Mouse (Mus musculus) CH12.LX (cell line): ENCODE data around the gene Gria2. TPM values are rescaled to one million over a fixed set of nuclear protein-coding genes. Genes with fewer than 3 reads are reported as not detected.
A peak's percentile ranks its signal among the peaks of the same experiment; 100 is the strongest.

Experiments
- DNase-seq: peaks from one replicate; pipeline ENCODE4 v3.0.0-alpha.2; 2013; ENCODE audit errors: extremely low read depth
- H3K27ac ChIP-seq: 2 replicates; pipeline ENCODE4 v1.5.1; 2012; ENCODE audit warnings: low read depth, mild to moderate bottlenecking, control low read depth, moderate library complexity; ENCODE audit not compliant: insufficient read depth
- H3K27me3 ChIP-seq: replicated peaks from 2 replicates; pipeline ENCODE3; 2012; ENCODE audit warnings: inconsistent platforms
- H3K36me3 ChIP-seq, 2 experiments: replicated peaks in 1 of 2; 2 replicates each; pipeline versions ENCODE3 to v1.6.1; 2012; ENCODE audit warnings: inconsistent platforms in 1 of 2, low read length in 1 of 2, mild to moderate bottlenecking in 1 of 2, mixed read lengths in 1 of 2, moderate library complexity in 1 of 2; ENCODE audit not compliant: control insufficient read depth in 1 of 2, insufficient read depth in 1 of 2
- H3K4me1 ChIP-seq, 2 experiments: 2 replicates each; pipeline ENCODE4 v1.6.1; 2012; ENCODE audit warnings: inconsistent platforms in 1 of 2, moderate library complexity in 1 of 2; ENCODE audit not compliant: insufficient read depth in 2 of 2, control insufficient read depth in 1 of 2
- H3K4me2 ChIP-seq: 2 replicates; pipeline ENCODE4 v1.6.1; 2012; ENCODE audit warnings: low read depth, mild to moderate bottlenecking, control low read depth; ENCODE audit not compliant: poor library complexity, insufficient read depth, severe bottlenecking
- H3K4me3 ChIP-seq, 3 experiments: fragments of 150-350 bp in 1 of 3; sonication (generic) in 1 of 3; replicated peaks in 1 of 3; 2 replicates each; pipeline versions ENCODE3 to v1.5.1; 2011 to 2012; ENCODE audit warnings: low read depth in 2 of 3, low read length in 2 of 3, mild to moderate bottlenecking in 2 of 3, moderate library complexity in 2 of 3, control low read depth in 1 of 3, improper control_type of control experiment in 1 of 3, inconsistent platforms in 1 of 3, mixed read lengths in 1 of 3; ENCODE audit not compliant: poor library complexity in 1 of 3
- H3K79me2 ChIP-seq: replicated peaks from 2 replicates; pipeline ENCODE4 v1.6.1; 2012; ENCODE audit warnings: mild to moderate bottlenecking, moderate library complexity; ENCODE audit not compliant: control insufficient read depth, poor library complexity, insufficient read depth, severe bottlenecking; ENCODE audit errors: extremely low read depth
- H3K9ac ChIP-seq: 2 replicates; pipeline ENCODE4 v1.6.1; 2012; ENCODE audit warnings: low read depth, mild to moderate bottlenecking, control low read depth, moderate library complexity; ENCODE audit not compliant: insufficient read depth
- H3K9me3 ChIP-seq: replicated peaks from 2 replicates; pipeline ENCODE3; 2012; ENCODE audit warnings: low read length, inconsistent platforms, mixed read lengths
- CTCF ChIP-seq, 2 experiments: IDR thresholded peaks in 1 of 2; conservative IDR thresholded peaks in 1 of 2; 2 replicates each; pipeline ENCODE4 v1.5.1; 2011 to 2012; ENCODE audit warnings: low read depth in 2 of 2, low read length in 2 of 2, improper control_type of control experiment in 1 of 2, inconsistent platforms in 1 of 2, mild to moderate bottlenecking in 1 of 2, moderate library complexity in 1 of 2
- EP300 ChIP-seq: IDR thresholded peaks from 2 replicates; pipeline ENCODE4 v1.6.1; 2011; ENCODE audit warnings: low read length, improper control_type of control experiment
- HCFC1 ChIP-seq: IDR thresholded peaks from 2 replicates; pipeline ENCODE4 v1.6.1; 2012; ENCODE audit warnings: low read depth, mild to moderate bottlenecking, inconsistent platforms, low read length, improper control_type of control experiment
- JUN ChIP-seq: IDR thresholded peaks from 2 replicates; pipeline ENCODE4 v1.6.1; 2011; ENCODE audit warnings: low read depth, mild to moderate bottlenecking, low read length, improper control_type of control experiment, moderate library complexity; ENCODE audit not compliant: insufficient read depth
- JUND ChIP-seq: conservative IDR thresholded peaks from 2 replicates; pipeline ENCODE4 v1.6.1; 2011; ENCODE audit warnings: low read depth, low read length, improper control_type of control experiment
- MAFK ChIP-seq: IDR thresholded peaks from 2 replicates; pipeline ENCODE4 v1.6.1; 2011; ENCODE audit warnings: low read length, improper control_type of control experiment; ENCODE audit not compliant: insufficient replicate concordance
- MAX ChIP-seq: IDR thresholded peaks from 2 replicates; pipeline ENCODE4 v1.6.1; 2011; ENCODE audit warnings: low read length, improper control_type of control experiment
- MAZ ChIP-seq: IDR thresholded peaks from 2 replicates; pipeline ENCODE4 v1.6.1; 2012; ENCODE audit warnings: low read depth, mild to moderate bottlenecking, inconsistent platforms, low read length, improper control_type of control experiment, moderate library complexity
- MXI1 ChIP-seq: IDR thresholded peaks from 2 replicates; pipeline ENCODE4 v1.6.1; 2011; ENCODE audit warnings: mild to moderate bottlenecking, low read depth, low read length, improper control_type of control experiment
- NELFE ChIP-seq: IDR thresholded peaks from 2 replicates; pipeline ENCODE4 v1.6.1; 2011; ENCODE audit warnings: low read depth, low read length, improper control_type of control experiment
- POLR2A ChIP-seq: IDR thresholded peaks from 2 replicates; pipeline ENCODE4 v1.6.1; 2011; ENCODE audit warnings: low read depth, mild to moderate bottlenecking, improper control_type of control experiment, low read length
- POLR2AphosphoS2 ChIP-seq: IDR thresholded peaks from 2 replicates; pipeline ENCODE4 v1.6.1; 2011; ENCODE audit warnings: low read depth, low read length, improper control_type of control experiment
- RCOR1 ChIP-seq: conservative IDR thresholded peaks from 2 replicates; pipeline ENCODE4 v1.6.1; 2012; ENCODE audit warnings: low read depth, mild to moderate bottlenecking, inconsistent platforms, low read length, improper control_type of control experiment
- SMC3 ChIP-seq: IDR thresholded peaks from 2 replicates; pipeline ENCODE4 v1.6.1; 2011; ENCODE audit warnings: low read depth, low read length, improper control_type of control experiment
- TBP ChIP-seq: conservative IDR thresholded peaks from 2 replicates; pipeline ENCODE4 v1.6.1; 2011; ENCODE audit warnings: low read depth, low read length, improper control_type of control experiment
- TCF12 ChIP-seq: IDR thresholded peaks from 2 replicates; pipeline ENCODE4 v1.6.1; 2014; ENCODE audit warnings: low read depth, mild to moderate bottlenecking, inconsistent platforms, low read length, improper control_type of control experiment
- UBTF ChIP-seq: IDR thresholded peaks from 2 replicates; pipeline ENCODE4 v1.6.1; 2012; ENCODE audit warnings: low read depth, mild to moderate bottlenecking, inconsistent platforms, low read length, improper control_type of control experiment, moderate library complexity
- USF1 ChIP-seq: IDR thresholded peaks from 2 replicates; pipeline ENCODE4 v1.6.1; 2014; ENCODE audit warnings: low read depth, mild to moderate bottlenecking, inconsistent platforms, low read length, improper control_type of control experiment
- USF2 ChIP-seq: conservative IDR thresholded peaks from 2 replicates; pipeline ENCODE4 v1.6.1; 2011; ENCODE audit warnings: low read depth, low read length, improper control_type of control experiment
- ZC3H11A ChIP-seq: IDR thresholded peaks from 2 replicates; pipeline ENCODE4 v1.6.1; 2012; ENCODE audit warnings: low read depth, mild to moderate bottlenecking, inconsistent platforms, low read length, improper control_type of control experiment
- ZNF384 ChIP-seq: IDR thresholded peaks from 2 replicates; pipeline ENCODE4 v1.6.1; 2012; ENCODE audit warnings: low read depth, low read length, improper control_type of control experiment, inconsistent platforms
- dilution Hi-C: fragments of 300-500 bp; cut with MboI; formaldehyde crosslinking; loops from 2 replicates; pipeline ENCODE4 v1.14.3; 2020; ENCODE audit warnings: low sequenced_read_pairs; ENCODE audit not compliant: extremely low pct_unique_long_range_greater_than_20kb, extremely low pct_ligation_motif_present
- in situ Hi-C: fragments of 300-500 bp; cut with MboI; formaldehyde crosslinking; loops from 3 replicates; pipeline ENCODE4 v1.14.3; 2019; ENCODE audit warnings: low sequenced_read_pairs, low pct_ligation_motif_present, low pct_unique_long_range_greater_than_20kb, mixed read lengths
- polyA plus RNA-seq: library from polyadenylated mRNA; unstranded; fragments of >175 nt; gene quantifications from 2 replicates; pipeline ENCODE4 v1.2.1, GENCODE M21; 2012; ENCODE audit warnings: low read depth; ENCODE audit not compliant: insufficient read length
- total RNA-seq, 2 experiments: library from RNA; depleted of rRNA; stranded (reverse); fragments of 300-350 nt in 1 of 2; fragments of >200 nt in 1 of 2; gene quantifications; 2 replicates each; pipeline ENCODE4 v1.2.3; 2012 to 2014

Gria2 gene
- total and polyA plus RNA-seq, 3 experiments, result not detected

- H3K27me3 ChIP-seq, result no peaks in the 10 kb centered on the region
- TF ChIP-seq USF2 (no peak), JUND (no peak), TCF12 (no peak), POLR2A (no peak), TBP (no peak)
- TF ChIP-seq, all 38 proteins: peak for 0
- H3K9me3 ChIP-seq, result no peaks in the 10 kb centered on the region
- dilution Hi-C loops, result no loop called here
- no peaks in the 10 kb centered on the region for H3K36me3 ChIP-seq
- peaks cover 0 to 12% of the 10 kb centered on the region in 2 experiments; a peak in 2 of 4 replicates for H3K4me1 ChIP-seq
- no peak overlapping the region for H3K27ac ChIP-seq
- in situ Hi-C loops, result no loop called here
- H3K4me3 ChIP-seq, result no peak overlapping the region
- no peak overlapping the region for H3K4me2 ChIP-seq
- H3K79me2 ChIP-seq, result no peaks in the 10 kb centered on the region
- no peak overlapping the region for H3K9ac ChIP-seq
- no peak for DNase-seq
These were observed 11.1 kb upstream of the Gria2 start for GRCm38 (mm10) chr3:80813734-80814133.

DNA sequence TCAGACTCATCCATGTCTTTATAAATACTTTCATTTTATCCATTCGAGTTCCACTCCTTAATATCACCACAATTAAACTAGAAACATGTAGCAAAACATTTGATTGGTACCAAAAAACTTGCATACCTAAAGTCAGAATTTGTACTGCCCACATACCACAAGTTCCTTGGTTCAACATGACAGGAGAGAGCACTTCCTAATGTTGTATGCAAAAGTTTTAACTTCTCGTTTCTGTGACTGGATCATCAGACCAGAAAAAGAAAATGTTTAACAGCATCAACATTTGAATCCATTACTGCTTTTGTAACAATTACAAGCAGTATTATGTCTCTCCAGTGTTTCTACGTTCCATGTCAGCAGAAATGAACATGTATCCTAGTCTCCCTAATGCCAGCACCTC is 9.6 kb upstream of the Gria2 start:
- Histone ChIP-seq H3K4me2 (no peak overlapping the region), H3K4me3 (no peak overlapping the region), H3K27me3 (no peaks in the 10 kb centered on the region), H3K9ac (no peak overlapping the region), H3K27ac (no peak overlapping the region), H3K79me2 (no peaks in the 10 kb centered on the region), H3K9me3 (no peaks in the 10 kb centered on the region), H3K4me1 (peaks cover 0 to 12% of the 10 kb centered on the region in 2 experiments; a peak in 2 of 4 replicates), H3K36me3 (no peaks in the 10 kb centered on the region)
- DNase-seq, result peak; percentile 3
- dilution Hi-C loops, result no loop called here
- in situ Hi-C loops, result no loop called here
- TF ChIP-seq JUN (no peak), RCOR1 (no peak), CTCF (conservative IDR thresholded peaks at IDR 0.05 in 1 of 2, IDR thresholded peaks at IDR 0.05 in 1 of 2; ENCODE audit: low read depth in 2 of 2, low read length in 2 of 2) (no peak), JUND (no peak), NELFE (no peak), SMC3 (no peak), EP300 (no peak), ZNF384 (no peak), TBP (no peak), MAX (no peak), POLR2A (no peak), USF1 (no peak), UBTF (no peak), MAFK (no peak), POLR2AphosphoS2 (no peak), MAZ (no peak), MXI1 (no peak), ZC3H11A (no peak), USF2 (no peak), HCFC1 (no peak)
